Mouse (Mus musculus) spleen, adult 2 months (tissue): ENCODE data around the gene Nim1k.

Experiments
- CTCF ChIP-seq: fragments of 200-500 bp; IDR thresholded peaks from 2 replicates; pipeline ENCODE4 v1.5.1; 2011; ENCODE audit warnings: mild to moderate bottlenecking, inconsistent platforms; ENCODE audit not compliant: insufficient read depth, insufficient read length, insufficient replicate concordance; ENCODE audit errors: extremely low read depth
- POLR2A ChIP-seq: fragments of 200-500 bp; IDR thresholded peaks from 2 replicates; pipeline ENCODE4 v1.6.1; 2011; ENCODE audit warnings: low read depth, low read length, inconsistent platforms

GRCm38 (mm10) chr13:119783581-119783980 lies 27.9 kb upstream of the Nim1k start:
- no peak for TF ChIP-seq CTCF
- no peak for TF ChIP-seq POLR2A
